Mouse (Mus musculus) testis, adult 2 months (tissue): ENCODE results near the gene Tmem255a. TPM values are rescaled to one million over a fixed set of nuclear protein-coding genes. Genes with fewer than 3 reads are reported as not detected.

Experiments
- H3K27ac ChIP-seq: fragments of 200-500 bp; 2 replicates; pipeline ENCODE4 v1.5.1; 2012; ENCODE audit warnings: low read depth, low read length; ENCODE audit not compliant: control insufficient read depth, insufficient read depth
- H3K27me3 ChIP-seq: fragments of 200-500 bp; 2 replicates; pipeline ENCODE4 v1.6.1; 2012; ENCODE audit warnings: mild to moderate bottlenecking, low read length, moderate library complexity; ENCODE audit not compliant: control insufficient read depth, insufficient read depth
- H3K36me3 ChIP-seq: fragments of 200-500 bp; 2 replicates; pipeline ENCODE4 v1.6.1; 2012; ENCODE audit warnings: mild to moderate bottlenecking, low read length; ENCODE audit not compliant: control insufficient read depth, insufficient read depth
- H3K4me1 ChIP-seq: fragments of 200-500 bp; 2 replicates; pipeline ENCODE4 v1.6.1; 2012; ENCODE audit warnings: low read length; ENCODE audit not compliant: control insufficient read depth, insufficient read depth
- H3K4me3 ChIP-seq: fragments of 200-500 bp; 2 replicates; pipeline ENCODE4 v1.5.1; 2012; ENCODE audit warnings: low read depth, mild to moderate bottlenecking, low read length, moderate library complexity, mixed read lengths; ENCODE audit not compliant: control insufficient read depth
- CTCF ChIP-seq: fragments of 200-500 bp; IDR thresholded peaks from 2 replicates; pipeline ENCODE4 v1.5.1; 2012; ENCODE audit warnings: low read depth, mild to moderate bottlenecking, inconsistent platforms, low read length, moderate library complexity; ENCODE audit not compliant: control insufficient read depth, insufficient read depth, insufficient replicate concordance
- POLR2A ChIP-seq: fragments of 200-500 bp; IDR thresholded peaks from 2 replicates; pipeline ENCODE4 v1.6.1; 2012; ENCODE audit warnings: low read depth, mild to moderate bottlenecking, inconsistent platforms, low read length, moderate library complexity; ENCODE audit not compliant: control insufficient read depth
- polyA plus RNA-seq: library from polyadenylated mRNA; depleted of rRNA; stranded (reverse); fragments of >200 nt; gene quantifications from 2 replicates; pipeline ENCODE4 v1.2.3, GENCODE M21; 2012; rRNA removed

The Tmem255a gene
- 16.1 and 24.7 TPM in 2 replicates for polyA plus RNA-seq

GRCm38 (mm10) chrX:38251851-38252571 lies at the start of gene Tmem255a:
Gene Tmem255a (minus strand): TSS chrX:38252439.
- peak within 1 kb of the TSS; percentile 42; the same call in 1 of the 2 replicates for H3K27ac ChIP-seq
- H3K36me3 ChIP-seq, result no peaks in the 10 kb centered on the region
- H3K4me3 ChIP-seq, result peak within 1 kb of the TSS; percentile 53
- no peaks in the 10 kb centered on the region for H3K27me3 ChIP-seq
- H3K4me1 ChIP-seq, result peaks cover 6% of the 10 kb centered on the region
- TF ChIP-seq CTCF (no peak), POLR2A (no peak)

DNA sequence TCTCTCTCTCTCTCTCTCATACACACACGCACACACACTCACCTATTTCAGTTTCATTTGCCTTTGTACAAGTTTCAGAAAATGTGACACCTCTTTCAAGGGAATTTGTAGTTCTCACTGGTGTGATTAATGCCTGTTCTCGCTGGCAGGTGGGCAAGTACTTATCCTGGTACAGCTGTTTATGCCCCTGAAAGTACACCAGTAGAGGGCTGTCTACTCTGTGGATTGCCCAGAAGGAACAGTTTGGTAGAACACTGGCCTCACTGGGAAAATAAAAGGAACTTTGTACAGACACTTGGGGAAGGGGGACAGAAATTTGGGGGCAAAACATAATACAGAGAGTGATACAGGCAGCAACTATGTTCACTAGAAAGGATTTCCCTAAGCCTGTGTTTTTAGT lies 7.4 kb upstream of the Tmem255a start:
- Histone ChIP-seq H3K4me1 (no peaks in the 10 kb centered on the region), H3K4me3 (no peak overlapping the region), H3K36me3 (no peaks in the 10 kb centered on the region), H3K27ac (no peak overlapping the region), H3K27me3 (no peaks in the 10 kb centered on the region)
- no peak for TF ChIP-seq CTCF
- no peak for TF ChIP-seq POLR2A

DNA sequence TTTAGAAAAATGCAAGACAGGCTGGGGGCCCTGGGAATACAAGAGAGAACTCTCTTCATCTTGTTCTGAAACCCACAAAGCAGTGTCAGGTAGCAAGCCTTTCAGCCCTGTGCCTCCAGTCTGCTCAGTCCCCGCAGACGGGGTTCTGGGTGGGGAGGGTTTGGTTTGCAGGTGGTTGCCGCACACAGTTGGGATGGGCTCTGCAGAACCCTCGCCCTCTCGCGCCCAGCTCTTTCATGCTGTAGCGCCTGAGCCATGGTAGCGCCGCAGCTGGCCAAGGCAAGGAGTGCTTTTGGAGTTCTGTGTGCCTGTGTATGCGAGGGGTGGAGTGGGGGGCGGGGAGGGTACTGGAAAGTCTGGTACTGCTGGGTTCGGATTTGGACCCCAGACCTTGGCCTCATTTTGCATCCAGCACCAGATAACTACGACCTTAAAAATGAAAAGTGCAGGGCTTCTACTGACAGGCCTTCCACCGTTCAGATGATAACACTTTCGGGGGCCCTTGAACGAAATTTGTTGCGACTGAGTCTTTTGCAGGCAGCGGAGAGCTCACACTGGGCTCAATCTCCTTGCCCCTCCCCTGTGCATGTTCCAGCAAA lies 1.8 kb downstream of the Tmem255a start:
- H3K36me3 ChIP-seq, result no peaks in the 10 kb centered on the region
- no peaks in the 10 kb centered on the region for H3K27me3 ChIP-seq
- H3K4me3 ChIP-seq, result no peak overlapping the region
- TF ChIP-seq POLR2A (no peak), CTCF (no peak)
- H3K4me1 ChIP-seq, result peaks cover 6% of the 10 kb centered on the region
- H3K27ac ChIP-seq, result no peak overlapping the region

GRCm38 (mm10) chrX:38249640-38250351 lies 2.4 kb downstream of the Tmem255a start:
- H3K36me3 ChIP-seq, result no peaks in the 10 kb centered on the region
- TF ChIP-seq CTCF (peak; percentile 57; the same call in 1 of the 2 replicates), POLR2A (no peak)
- H3K27me3 ChIP-seq, result no peaks in the 10 kb centered on the region
- H3K4me1 ChIP-seq, result peaks cover 6% of the 10 kb centered on the region
- no peak overlapping the region for H3K4me3 ChIP-seq
- no peak overlapping the region for H3K27ac ChIP-seq

DNA sequence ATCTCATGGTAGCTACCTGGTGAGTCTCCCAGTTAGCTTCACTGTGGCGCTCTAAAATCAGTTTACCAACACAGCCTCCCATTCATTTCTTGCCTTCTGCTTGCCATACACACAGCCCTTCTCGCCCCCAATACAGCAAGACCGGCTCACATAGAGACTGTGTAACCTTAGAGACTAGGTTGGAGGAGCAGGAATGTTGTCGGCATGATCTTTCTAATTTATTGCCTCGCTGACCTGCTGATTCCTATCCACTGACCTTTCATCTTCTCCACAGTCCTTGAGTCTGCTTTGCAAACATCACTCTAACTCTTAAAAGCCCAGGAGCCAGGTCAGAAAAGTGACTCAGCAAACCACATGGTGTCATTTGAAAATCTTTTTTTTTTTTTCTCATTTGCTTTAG lies 4.6 kb downstream of the Tmem255a start:
- no peak overlapping the region for H3K27ac ChIP-seq
- TF ChIP-seq POLR2A, result no peak

DNA sequence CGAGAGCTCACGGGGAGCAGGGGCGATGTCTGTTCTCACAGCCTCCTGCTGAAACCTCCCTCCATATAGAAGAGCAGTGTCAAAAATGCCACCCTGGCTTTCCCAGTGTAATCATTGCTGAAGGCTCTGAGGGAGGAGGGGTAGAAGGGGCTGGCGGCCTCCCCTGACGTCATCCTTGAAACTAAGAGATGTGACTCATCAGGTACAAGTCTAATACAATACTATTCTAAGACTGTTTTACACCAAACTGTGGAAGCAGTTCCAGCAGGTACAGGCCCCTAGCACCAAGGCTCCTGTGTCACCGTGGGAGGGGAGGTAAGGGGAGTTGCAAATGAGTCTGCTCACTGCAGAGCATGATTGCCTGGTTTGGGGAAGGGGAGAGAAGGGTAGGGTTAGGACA lies 5.1 kb downstream of the Tmem255a start:
- Histone ChIP-seq H3K36me3 (no peaks in the 10 kb centered on the region), H3K4me3 (no peak overlapping the region), H3K4me1 (peaks cover 5% of the 10 kb centered on the region), H3K27me3 (no peaks in the 10 kb centered on the region), H3K27ac (no peak overlapping the region)
- TF ChIP-seq CTCF, result no peak
- no peak for TF ChIP-seq POLR2A

More for the DNA sequence above, 4.6 kb downstream of the Tmem255a start:
- Histone ChIP-seq H3K36me3 (no peaks in the 10 kb centered on the region), H3K4me3 (no peak overlapping the region), H3K4me1 (peaks cover 6% of the 10 kb centered on the region), H3K27me3 (no peaks in the 10 kb centered on the region)

DNA sequence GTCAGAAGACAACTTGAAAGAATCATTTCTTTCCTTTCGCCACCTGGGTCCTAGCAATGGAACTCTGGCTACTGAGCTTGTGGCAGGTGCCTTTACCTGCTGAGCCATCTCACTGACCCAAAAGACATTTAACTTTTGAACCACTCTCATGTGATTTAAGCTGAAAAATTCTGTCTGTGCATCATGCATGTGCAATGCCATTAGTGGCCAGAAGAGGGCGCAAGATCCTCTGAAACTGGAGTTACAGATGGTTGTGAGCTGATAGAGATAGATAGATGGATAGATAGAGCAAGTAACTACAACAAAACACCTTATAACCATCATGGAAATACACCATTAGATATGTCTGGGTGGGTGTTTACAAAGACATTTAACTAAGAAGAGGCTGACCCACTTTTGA lies 14.5 kb downstream of the Tmem255a start:
- TF ChIP-seq CTCF (no peak), POLR2A (no peak)
- H3K27ac ChIP-seq, result no peak overlapping the region
- H3K27me3 ChIP-seq, result no peaks in the 10 kb centered on the region
- H3K36me3 ChIP-seq, result no peaks in the 10 kb centered on the region
- H3K4me3 ChIP-seq, result no peak overlapping the region
- H3K4me1 ChIP-seq, result no peaks in the 10 kb centered on the region
